Mouse (Mus musculus) thymus, adult 2 months (tissue): ENCODE data around the gene Car11.

Source experiments
- CTCF ChIP-seq: fragments of 200-500 bp; IDR thresholded peaks from 2 replicates; pipeline ENCODE4 v1.5.1; 2012; ENCODE audit warnings: mild to moderate bottlenecking, control low read depth, low read length, moderate library complexity, borderline replicate concordance; ENCODE audit not compliant: control insufficient read depth, poor library complexity, insufficient read depth; ENCODE audit errors: extremely low read depth
- POLR2A ChIP-seq: fragments of 200-500 bp; IDR thresholded peaks from 2 replicates; pipeline ENCODE4 v1.6.1; 2012; ENCODE audit warnings: mild to moderate bottlenecking, low read length, control low read depth, moderate library complexity; ENCODE audit not compliant: control insufficient read depth, poor library complexity, insufficient read depth; ENCODE audit errors: extremely low read depth

GRCm38 (mm10) chr7:45704046-45704559, 4.5 kb downstream of the Car11 start:
- TF ChIP-seq POLR2A (no peak), CTCF (no peak)
